Mouse (Mus musculus): ENCODE measurements around the gene Insig2. TPM values are rescaled to one million over a fixed set of nuclear protein-coding genes. Genes with fewer than 3 reads are reported as not detected.

The Insig2 gene
- 37.3 and 54.5 TPM in 2 replicates for polyA plus RNA-seq (2015; fragmentation: Nextera tagmentation; extraction: Ambion mirVana)

GRCm38 (mm10) chr1:121332485-121332884, at the start of gene Insig2:
Gene Insig2 (minus strand): TSS chr1:121332589.

Other genes starting within 250 kb of the Insig2 start
- gene Ccdc93, start 98.5 kb upstream of the Insig2 start, polyA plus RNA-seq (2015; fragmentation: Nextera tagmentation; extraction: Ambion mirVana) = 4.7 and 7.5 TPM in 2 replicates
- 0.26 TPM in 1 of 2 replicates, not detected in the other for gene Htr5b, start 195.9 kb upstream of the Insig2 start, polyA plus RNA-seq (2015; fragmentation: Nextera tagmentation; extraction: Ambion mirVana)
- 38.4 and 51.0 TPM in 2 replicates for gene Ddx18, start 235.4 kb upstream of the Insig2 start, polyA plus RNA-seq (2015; fragmentation: Nextera tagmentation; extraction: Ambion mirVana)